Mouse (Mus musculus): ENCODE results near the gene Mettl6. TPM values are rescaled to one million over a fixed set of nuclear protein-coding genes. Genes with fewer than 3 reads are reported as not detected.
"Not testable (repeated sequence)": the region's sequence is repeated elsewhere in the genome, so short reads cannot be mapped to it uniquely, and the experiment has no call there.

Gene Mettl6
- polyA plus RNA-seq, 1 experiment from 2014 or later, result 86.2 TPM

- H3K27ac ChIP-seq (replicated peaks), result no peak overlapping the region
- no peaks in the 10 kb centered on the region for H3K36me3 ChIP-seq (replicated peaks)
- H3K9me3 ChIP-seq, result no peaks in the 10 kb centered on the region
- H3K4me1 ChIP-seq, result peaks cover 7% of the 10 kb centered on the region
- WGBS, result 45% methylated on average over 8 of the region's 8 CpGs
- H3K4me3 ChIP-seq, result no peak overlapping the region
- no peaks in the 10 kb centered on the region for H3K27me3 ChIP-seq (replicated peaks; ENCODE audit: low read depth, poor library complexity, severe bottlenecking)
- DNase-seq (ENCODE audit: low spot score), result peak; percentile 20
Observed at GRCm38 (mm10) chr14:31464176-31464575, 30.7 kb downstream of the Mettl6 start.

GRCm38 (mm10) chr14:31462886-31463285, 32.0 kb downstream of the Mettl6 start:
- peaks cover 10% of the 10 kb centered on the region for H3K4me1 ChIP-seq
- H3K27ac ChIP-seq (replicated peaks), result peak overlapping the region; percentile 59
- no peaks in the 10 kb centered on the region for H3K36me3 ChIP-seq (replicated peaks)
- no peaks in the 10 kb centered on the region for H3K9me3 ChIP-seq
- H3K27me3 ChIP-seq (replicated peaks; ENCODE audit: low read depth, poor library complexity, severe bottlenecking), result no peaks in the 10 kb centered on the region
- DNase-seq (ENCODE audit: low spot score), result peak; percentile 28
- no peak overlapping the region for H3K4me3 ChIP-seq
- 72% methylated on average over 6 of the region's 6 CpGs for WGBS

GRCm38 (mm10) chr14:31462226-31462625, 32.6 kb downstream of the Mettl6 start:
- WGBS, result 70% methylated on average over 5 of the region's 5 CpGs
- DNase-seq (ENCODE audit: low spot score); H3K36me3 ChIP-seq (replicated peaks); H3K4me3 ChIP-seq; H3K27ac ChIP-seq (replicated peaks); H3K9me3 ChIP-seq; H3K27me3 ChIP-seq (replicated peaks; ENCODE audit: low read depth, poor library complexity, severe bottlenecking): not testable (repeated sequence)
- peaks cover 16% of the 10 kb centered on the region for H3K4me1 ChIP-seq

- Histone ChIP-seq H3K4me1 (peaks cover 13% of the 10 kb centered on the region), H3K4me3 (no peak overlapping the region), H3K27ac (replicated peaks) (peak overlapping the region; percentile 2; the same call in 1 of the 2 replicates), H3K9me3 (no peaks in the 10 kb centered on the region), H3K36me3 (replicated peaks) (no peaks in the 10 kb centered on the region), H3K27me3 (replicated peaks; ENCODE audit: low read depth, poor library complexity, severe bottlenecking) (no peaks in the 10 kb centered on the region)
- peak; percentile 49 for DNase-seq (ENCODE audit: low spot score)
- 85% methylated on average over 12 of the region's 12 CpGs for WGBS
Observed at GRCm38 (mm10) chr14:31458006-31458405, 36.8 kb downstream of the Mettl6 start.

- H3K4me1 ChIP-seq, result peaks cover 9% of the 10 kb centered on the region
- no peak for DNase-seq (ENCODE audit: low spot score)
Observed at GRCm38 (mm10) chr14:31456064-31456721, 38.6 kb downstream of the Mettl6 start.

GRCm38 (mm10) chr14:31454849-31455566, 39.8 kb downstream of the Mettl6 start:
- Histone ChIP-seq H3K27me3 (replicated peaks; ENCODE audit: low read depth, poor library complexity, severe bottlenecking) (no peaks in the 10 kb centered on the region), H3K4me3 (no peak overlapping the region), H3K9me3 (no peaks in the 10 kb centered on the region), H3K4me1 (peaks cover 9% of the 10 kb centered on the region), H3K27ac (replicated peaks) (no peak overlapping the region), H3K36me3 (replicated peaks) (no peaks in the 10 kb centered on the region)
- DNase-seq (ENCODE audit: low spot score), result no peak
- WGBS, result 88% methylated on average over 8 of the region's 8 CpGs

More at GRCm38 (mm10) chr14:31456064-31456721, 38.6 kb downstream of the Mettl6 start:
- no peaks in the 10 kb centered on the region for H3K36me3 ChIP-seq (replicated peaks)
- H3K4me3 ChIP-seq, result no peak overlapping the region
- WGBS, result 86% methylated on average over 6 of the region's 6 CpGs
- no peaks in the 10 kb centered on the region for H3K27me3 ChIP-seq (replicated peaks; ENCODE audit: low read depth, poor library complexity, severe bottlenecking)
- H3K27ac ChIP-seq (replicated peaks), result no peak overlapping the region
- no peaks in the 10 kb centered on the region for H3K9me3 ChIP-seq

- not testable (repeated sequence) for H3K36me3 ChIP-seq (replicated peaks); DNase-seq (ENCODE audit: low spot score); H3K27ac ChIP-seq (replicated peaks); H3K27me3 ChIP-seq (replicated peaks; ENCODE audit: low read depth, poor library complexity, severe bottlenecking); H3K4me3 ChIP-seq; H3K9me3 ChIP-seq
- 82% methylated on average over 12 of the region's 12 CpGs for WGBS
- peaks cover 12% of the 10 kb centered on the region for H3K4me1 ChIP-seq
Observed at GRCm38 (mm10) chr14:31453946-31454345, 40.9 kb downstream of the Mettl6 start.

- Histone ChIP-seq H3K27me3 (replicated peaks; ENCODE audit: low read depth, poor library complexity, severe bottlenecking) (no peaks in the 10 kb centered on the region), H3K4me3 (no peak overlapping the region), H3K4me1 (0 out of 2 replicates have a peak, but pooled peaks cover 4% of the 10 kb centered on the region), H3K27ac (replicated peaks) (no peak overlapping the region), H3K9me3 (no peaks in the 10 kb centered on the region), H3K36me3 (replicated peaks) (no peaks in the 10 kb centered on the region)
- DNase-seq (ENCODE audit: low spot score), result no peak
- WGBS, result 60% methylated on average over 5 of the region's 5 CpGs
Observed at GRCm38 (mm10) chr14:31448994-31449393, 45.8 kb downstream of the Mettl6 start.

GRCm38 (mm10) chr14:31443616-31444015, 51.2 kb downstream of the Mettl6 start:
- no peaks in the 10 kb centered on the region for H3K36me3 ChIP-seq (replicated peaks)
- no peaks in the 10 kb centered on the region for H3K27me3 ChIP-seq (replicated peaks; ENCODE audit: low read depth, poor library complexity, severe bottlenecking)
- no peak for DNase-seq (ENCODE audit: low spot score)
- no peak overlapping the region for H3K4me3 ChIP-seq
- 63% methylated on average over 6 of the region's 6 CpGs for WGBS
- H3K9me3 ChIP-seq, result no peaks in the 10 kb centered on the region
- no peak overlapping the region for H3K27ac ChIP-seq (replicated peaks)
- H3K4me1 ChIP-seq, result peaks cover 7% of the 10 kb centered on the region

GRCm38 (mm10) chr14:31440725-31441124, 54.1 kb downstream of the Mettl6 start:
- H3K4me3 ChIP-seq, result no peak overlapping the region
- WGBS, result 84% methylated on average over 6 of the region's 6 CpGs
- no peaks in the 10 kb centered on the region for H3K9me3 ChIP-seq
- peaks cover 15% of the 10 kb centered on the region for H3K4me1 ChIP-seq
- no peak overlapping the region for H3K27ac ChIP-seq (replicated peaks)
- H3K36me3 ChIP-seq (replicated peaks), result no peaks in the 10 kb centered on the region
- DNase-seq (ENCODE audit: low spot score), result no peak
- peaks cover 22% of the 10 kb centered on the region for H3K27me3 ChIP-seq (replicated peaks; ENCODE audit: low read depth, poor library complexity, severe bottlenecking)

- no peak for DNase-seq (ENCODE audit: low spot score)
- Histone ChIP-seq H3K36me3 (replicated peaks) (no peaks in the 10 kb centered on the region), H3K4me1 (peaks cover 19% of the 10 kb centered on the region), H3K27me3 (replicated peaks; ENCODE audit: low read depth, poor library complexity, severe bottlenecking) (peaks cover 22% of the 10 kb centered on the region), H3K9me3 (no peaks in the 10 kb centered on the region), H3K27ac (replicated peaks) (no peak overlapping the region), H3K4me3 (no peak overlapping the region)
- 33% methylated on average over 3 of the region's 3 CpGs for WGBS
Observed at GRCm38 (mm10) chr14:31440230-31440629, 54.6 kb downstream of the Mettl6 start.

GRCm38 (mm10) chr14:31439279-31439678, 55.6 kb downstream of the Mettl6 start:
- peaks cover 22% of the 10 kb centered on the region for H3K27me3 ChIP-seq (replicated peaks; ENCODE audit: low read depth, poor library complexity, severe bottlenecking)
- no peaks in the 10 kb centered on the region for H3K36me3 ChIP-seq (replicated peaks)
- WGBS, result 82% methylated on average over 11 of the region's 11 CpGs
- H3K4me3 ChIP-seq, result no peak overlapping the region
- no peak for DNase-seq (ENCODE audit: low spot score)
- no peaks in the 10 kb centered on the region for H3K9me3 ChIP-seq
- no peak overlapping the region for H3K27ac ChIP-seq (replicated peaks)
- peaks cover 28% of the 10 kb centered on the region for H3K4me1 ChIP-seq
